Mouse (Mus musculus) mammary gland, adult 2 months (tissue): ENCODE measurements around the gene Gm4302. TPM values are rescaled to one million over a fixed set of nuclear protein-coding genes. Genes with fewer than 3 reads are reported as not detected.

Experiments used
- polyA plus RNA-seq: library from polyadenylated mRNA; depleted of rRNA; stranded (reverse); fragments of >200 nt; gene quantifications from 2 replicates; pipeline ENCODE4 v1.2.3, GENCODE M21; 2012; ENCODE audit warnings: low replicate concordance; rRNA removed

Gm4302 gene
- polyA plus RNA-seq, result not detected in 2 replicates

DNA sequence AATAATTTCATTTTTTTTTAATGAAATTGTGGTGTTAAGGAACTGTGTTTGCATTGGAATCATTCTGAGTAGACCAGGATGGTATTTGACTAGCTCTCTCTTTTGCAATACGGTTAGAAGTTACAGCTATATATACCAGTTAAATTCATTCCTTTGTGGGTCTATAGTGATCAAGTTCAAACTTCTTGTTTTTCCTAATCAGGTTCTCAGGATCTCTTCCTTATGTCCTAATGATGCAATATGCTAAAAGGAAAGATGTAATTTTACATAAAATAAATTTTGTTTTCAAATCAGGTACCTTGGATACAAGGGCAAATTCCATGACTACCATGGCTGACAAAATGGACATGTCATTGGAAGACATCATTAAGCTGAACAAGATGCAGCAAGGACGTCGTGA lies at the start of gene Gm4302:
Gene Gm4302 (plus strand): TSS at position 301 of the 400 bp plus-strand sequence.

DNA sequence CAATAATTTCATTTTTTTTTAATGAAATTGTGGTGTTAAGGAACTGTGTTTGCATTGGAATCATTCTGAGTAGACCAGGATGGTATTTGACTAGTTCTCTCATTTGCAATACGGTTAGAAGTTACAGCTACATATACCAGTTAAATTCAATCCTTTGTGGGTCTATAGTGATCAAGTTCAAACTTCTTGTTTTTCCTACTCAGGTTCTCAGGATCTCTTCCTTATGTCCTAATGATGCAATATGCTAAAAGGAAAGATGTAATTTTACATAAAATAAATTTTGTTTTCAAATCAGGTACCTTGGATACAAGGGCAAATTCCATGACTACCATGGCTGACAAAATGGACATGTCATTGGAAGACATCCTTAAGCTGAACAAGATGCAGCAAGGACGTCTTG lies 5.3 kb upstream of the Gm4302 start, which contains the start of gene Gm4301:
Gene Gm4301 (plus strand): TSS at position 301 of the 400 bp plus-strand sequence.

DNA sequence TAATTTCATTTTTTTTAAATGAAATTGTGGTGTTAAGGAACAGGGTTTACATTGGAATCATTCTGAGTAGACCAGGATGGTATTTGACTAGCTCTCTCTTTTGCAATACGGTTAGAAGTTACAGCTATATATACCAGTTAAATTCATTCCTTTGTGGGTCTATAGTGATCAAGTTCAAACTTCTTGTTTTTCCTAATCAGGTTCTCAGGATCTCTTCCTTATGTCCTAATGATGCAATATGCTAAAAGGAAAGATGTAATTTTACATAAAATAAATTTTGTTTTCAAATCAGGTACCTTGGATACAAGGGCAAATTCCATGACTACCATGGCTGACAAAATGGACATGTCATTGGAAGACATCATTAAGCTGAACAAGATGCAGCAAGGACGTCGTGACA lies 5.0 kb downstream of the Gm4302 start, which contains the start of gene Gm4303:
Gene Gm4303 (plus strand): TSS at position 301 of the 400 bp plus-strand sequence.

DNA sequence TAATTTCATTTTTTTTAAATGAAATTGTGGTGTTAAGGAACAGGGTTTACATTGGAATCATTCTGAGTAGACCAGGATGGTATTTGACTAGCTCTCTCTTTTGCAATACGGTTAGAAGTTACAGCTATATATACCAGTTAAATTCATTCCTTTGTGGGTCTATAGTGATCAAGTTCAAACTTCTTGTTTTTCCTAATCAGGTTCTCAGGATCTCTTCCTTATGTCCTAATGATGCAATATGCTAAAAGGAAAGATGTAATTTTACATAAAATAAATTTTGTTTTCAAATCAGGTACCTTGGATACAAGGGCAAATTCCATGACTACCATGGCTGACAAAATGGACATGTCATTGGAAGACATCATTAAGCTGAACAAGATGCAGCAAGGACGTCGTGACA lies 10.2 kb downstream of the Gm4302 start, which contains the start of gene Gm4305:
Gene Gm4305 (plus strand): TSS at position 301 of the 400 bp plus-strand sequence.

DNA sequence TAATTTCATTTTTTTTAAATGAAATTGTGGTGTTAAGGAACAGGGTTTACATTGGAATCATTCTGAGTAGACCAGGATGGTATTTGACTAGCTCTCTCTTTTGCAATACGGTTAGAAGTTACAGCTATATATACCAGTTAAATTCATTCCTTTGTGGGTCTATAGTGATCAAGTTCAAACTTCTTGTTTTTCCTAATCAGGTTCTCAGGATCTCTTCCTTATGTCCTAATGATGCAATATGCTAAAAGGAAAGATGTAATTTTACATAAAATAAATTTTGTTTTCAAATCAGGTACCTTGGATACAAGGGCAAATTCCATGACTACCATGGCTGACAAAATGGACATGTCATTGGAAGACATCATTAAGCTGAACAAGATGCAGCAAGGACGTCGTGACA lies 20.4 kb downstream of the Gm4302 start, which contains the start of gene Gm4307:
Gene Gm4307 (plus strand): TSS at position 301 of the 400 bp plus-strand sequence.

DNA sequence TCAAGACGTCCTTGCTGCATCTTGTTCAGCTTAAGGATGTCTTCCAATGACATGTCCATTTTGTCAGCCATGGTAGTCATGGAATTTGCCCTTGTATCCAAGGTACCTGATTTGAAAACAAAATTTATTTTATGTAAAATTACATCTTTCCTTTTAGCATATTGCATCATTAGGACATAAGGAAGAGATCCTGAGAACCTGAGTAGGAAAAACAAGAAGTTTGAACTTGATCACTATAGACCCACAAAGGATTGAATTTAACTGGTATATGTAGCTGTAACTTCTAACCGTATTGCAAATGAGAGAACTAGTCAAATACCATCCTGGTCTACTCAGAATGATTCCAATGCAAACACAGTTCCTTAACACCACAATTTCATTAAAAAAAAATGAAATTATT lies 41.8 kb downstream of the Gm4302 start, which contains the start of gene Gm4312:
Gene Gm4312 (minus strand): TSS at position 101 of the 400 bp plus-strand sequence.

Other genes starting within 250 kb of the Gm4302 start
- gene Gm4301, start 5.2 kb upstream of the Gm4302 start, polyA plus RNA-seq, result not detected in 2 replicates
- not detected in 2 replicates for gene Gm4303, start 5.1 kb downstream of the Gm4302 start, polyA plus RNA-seq
- gene Gm4305, start 10.3 kb downstream of the Gm4302 start, polyA plus RNA-seq, result not detected in 2 replicates
- not detected in 2 replicates for gene Gm4307, start 20.5 kb downstream of the Gm4302 start, polyA plus RNA-seq
- not detected in 2 replicates for gene Gm4312, start 41.7 kb downstream of the Gm4302 start, polyA plus RNA-seq
- 4.7 and 9.2 TPM in 2 replicates for gene Tmtc3, start 146.5 kb downstream of the Gm4302 start, polyA plus RNA-seq
- 0.18 and 0.65 TPM in 2 replicates for gene Cep290, start 146.7 kb downstream of the Gm4302 start, polyA plus RNA-seq
- gene 4930430F08Rik, start 249.6 kb downstream of the Gm4302 start, polyA plus RNA-seq, result 4.7 and 6.3 TPM in 2 replicates
- gene 1700017N19Rik, start 249.6 kb downstream of the Gm4302 start, polyA plus RNA-seq, result not detected in 2 replicates